Mouse (Mus musculus) liver, embryonic 14.5 days (tissue): ENCODE results near the gene Nedd4.

ENCODE experiments used
- CTCF ChIP-seq: IDR thresholded peaks from 2 replicates; pipeline ENCODE4 v1.5.1; 2016; ENCODE audit warnings: antibody characterized with exemption, low read depth, control low read depth
- EP300 ChIP-seq: IDR thresholded peaks from 2 replicates; pipeline ENCODE4 v1.6.1; 2016; ENCODE audit warnings: antibody characterized with exemption, low read depth

GRCm38 (mm10) chr9:72693081-72693696 is 31.0 kb downstream of the Nedd4 start:
- TF ChIP-seq CTCF (no peak), EP300 (no peak)
